ENCODE assay signal across 24 mouse cellular contexts in the genomic region with DNA sequence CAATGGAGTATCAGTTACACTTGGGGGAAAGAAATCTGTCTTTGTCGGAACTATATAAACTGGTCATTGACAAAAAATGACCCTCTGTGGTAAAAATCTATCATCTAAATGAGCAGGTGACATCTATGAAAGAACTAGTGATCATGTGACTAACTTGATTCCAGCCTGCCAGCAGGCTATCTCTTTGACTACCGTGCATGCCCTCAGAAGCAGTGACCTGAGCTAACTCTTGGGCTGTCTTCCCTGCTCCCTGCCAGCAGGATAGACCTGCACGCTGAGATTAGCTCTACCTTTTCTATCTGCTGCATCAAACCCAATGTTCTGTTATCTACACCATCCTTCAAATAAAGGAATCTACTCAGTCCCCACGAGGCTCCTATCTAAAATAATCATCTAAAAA.
"Had no signal": no experiment of that assay in that cellular context is flagged by ENCODE, and none has a peak within 500 bp of the region (broad histone marks: within the 10 kb centered on the region; RNA-seq: fewer than 3 reads in every experiment).

No protein-coding gene starts in this region.

- H3K4me3 ChIP-seq: gastrocnemius, adult 2 months; heart, embryonic 10.5 days; heart, embryonic 12.5 days; hindbrain, embryonic 10.5 days; hindbrain, embryonic 12.5 days; intestine, embryonic 15.5 days; limb, embryonic 13.5 days; limb, embryonic 15.5 days had no signal

- H3K27me3 ChIP-seq: heart, embryonic 12.5 days; hindbrain, embryonic 12.5 days; intestine, embryonic 15.5 days; limb, embryonic 13.5 days; limb, embryonic 15.5 days had no signal

- DNase-seq: gastrocnemius, adult 2 months; gastrocnemius, postnatal 10 days; gastrocnemius, postnatal 25 days; heart, adult 18-20 months; heart, postnatal 10 days; heart, postnatal 4 days; kidney, adult 18-20 months; kidney, adult 8-10 months; kidney, postnatal 10 days; kidney, postnatal 25 days; kidney, postnatal 4 days; layer of hippocampus, adult 9-11 months; layer of hippocampus, postnatal 36 days; left cerebral cortex, postnatal 4 days had no signal

- ATAC-seq: hindbrain, embryonic 16.5 days; inflammation-experienced regulatory T-cells, adult 6 months; intestine, embryonic 15.5 days; intestine, postnatal 0 days had no signal

- H3K9me3 ChIP-seq: heart, embryonic 10.5 days; heart, embryonic 12.5 days; hindbrain, embryonic 10.5 days; hindbrain, embryonic 12.5 days; intestine, embryonic 15.5 days; limb, embryonic 13.5 days; limb, embryonic 15.5 days had no signal

- H3K36me3 ChIP-seq: heart, embryonic 12.5 days; hindbrain, embryonic 10.5 days; hindbrain, embryonic 12.5 days; intestine, embryonic 15.5 days; limb, embryonic 13.5 days; limb, embryonic 15.5 days had no signal
